Mouse (Mus musculus) MEL (cell line): ENCODE data around the gene Mtf2.

ENCODE experiments used
- EP300 ChIP-seq, 2 experiments: IDR thresholded peaks; 2 replicates each; pipeline ENCODE4 v1.6.1; 2011; ENCODE audit warnings: improper control_type of control experiment in 2 of 2, low read length in 2 of 2, low read depth in 1 of 2, mild to moderate bottlenecking in 1 of 2
- MXI1 ChIP-seq: IDR thresholded peaks from 2 replicates; pipeline ENCODE4 v1.6.1; 2011; ENCODE audit warnings: mild to moderate bottlenecking, low read depth, low read length, improper control_type of control experiment
- MYB ChIP-seq: IDR thresholded peaks from 2 replicates; pipeline ENCODE4 v1.6.1; 2011; ENCODE audit warnings: mild to moderate bottlenecking, low read depth, low read length, improper control_type of control experiment
- POLR2A ChIP-seq, 2 experiments: IDR thresholded peaks; 2 replicates each; pipeline ENCODE4 v1.6.1; 2011 to 2012; ENCODE audit warnings: low read length in 2 of 2, mild to moderate bottlenecking in 2 of 2, control low read depth in 1 of 2, improper control_type of control experiment in 1 of 2, low read depth in 1 of 2, moderate library complexity in 1 of 2; ENCODE audit not compliant: control insufficient read depth in 1 of 2, insufficient read depth in 1 of 2, poor library complexity in 1 of 2
- RCOR1 ChIP-seq: IDR thresholded peaks from 2 replicates; pipeline ENCODE4 v1.6.1; 2012; ENCODE audit warnings: low read depth, mild to moderate bottlenecking, inconsistent platforms, low read length, improper control_type of control experiment
- ZC3H11A ChIP-seq: IDR thresholded peaks from 2 replicates; pipeline ENCODE4 v1.6.1; 2012; ENCODE audit warnings: low read depth, mild to moderate bottlenecking, inconsistent platforms, low read length, improper control_type of control experiment
- ZNF384 ChIP-seq: IDR thresholded peaks from 2 replicates; pipeline ENCODE4 v1.6.1; 2012; ENCODE audit warnings: low read depth, mild to moderate bottlenecking, inconsistent platforms, low read length, improper control_type of control experiment

DNA sequence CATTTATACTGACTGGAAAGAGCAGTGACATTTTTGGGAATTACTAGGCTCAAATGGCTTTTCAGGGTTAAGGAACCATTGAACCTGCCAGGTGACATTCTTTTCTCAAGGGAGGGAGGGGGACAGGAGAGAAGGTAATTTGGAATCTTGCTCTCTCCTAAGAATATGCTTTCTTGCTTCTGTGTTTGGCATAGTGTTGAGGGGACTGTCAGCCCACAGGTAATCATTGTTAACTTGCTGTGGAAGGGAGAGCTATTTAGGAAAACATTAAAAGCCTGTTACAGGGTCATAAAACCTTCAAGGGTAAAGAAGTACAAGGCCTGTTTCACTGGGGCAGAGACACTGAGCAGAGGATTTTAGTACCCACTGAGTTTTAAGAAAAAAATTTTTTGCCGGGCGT, 48.2 kb upstream of the Mtf2 start:
- no peak for TF ChIP-seq ZC3H11A
- TF ChIP-seq RCOR1: no peak
- no peak for TF ChIP-seq POLR2A (IDR thresholded peaks at IDR 0.05; ENCODE audit: control insufficient read depth in 1 of 2, insufficient read depth in 1 of 2, low read depth in 1 of 2, low read length in 2 of 2, poor library complexity in 1 of 2)
- TF ChIP-seq ZNF384: no peak
- TF ChIP-seq EP300 (IDR thresholded peaks at IDR 0.05; ENCODE audit: low read depth in 1 of 2, low read length in 2 of 2): no peak
- TF ChIP-seq MYB: no peak
- TF ChIP-seq MXI1: no peak
